Mouse (Mus musculus): ENCODE data around the gene Sh2d4b. TPM values are rescaled to one million over a fixed set of nuclear protein-coding genes. Genes with fewer than 3 reads are reported as not detected.

Sh2d4b gene
- polyA plus RNA-seq (2015; fragmentation: Nextera tagmentation; extraction: Ambion mirVana): 0.32 and 0.34 TPM in 2 replicates

GRCm38 (mm10) chr14:40893196-40893595 lies at the start of gene Sh2d4b:
Sh2d4b (minus strand) TSS chr14:40893266.

Other genes starting within 250 kb of the Sh2d4b start
- 32.3 and 35.1 TPM in 2 replicates for gene Tspan14, start 73.5 kb upstream of the Sh2d4b start, polyA plus RNA-seq (2015; fragmentation: Nextera tagmentation; extraction: Ambion mirVana)
- gene Fam213a, start 120.5 kb upstream of the Sh2d4b start, polyA plus RNA-seq (2015; fragmentation: Nextera tagmentation; extraction: Ambion mirVana): 104 and 107 TPM in 2 replicates
- 0.58 and 1.1 TPM in 2 replicates for gene Dydc2, start 175.9 kb upstream of the Sh2d4b start, polyA plus RNA-seq (2015; fragmentation: Nextera tagmentation; extraction: Ambion mirVana)
- gene Dydc1, start 179.6 kb upstream of the Sh2d4b start, polyA plus RNA-seq (2015; fragmentation: Nextera tagmentation; extraction: Ambion mirVana): 0.49 TPM in 1 of 2 replicates, not detected in the other
- 0.10 and 0.27 TPM in 2 replicates for gene Mat1a, start 211.8 kb upstream of the Sh2d4b start, polyA plus RNA-seq (2015; fragmentation: Nextera tagmentation; extraction: Ambion mirVana)
- gene Sftpa1, start 238.5 kb upstream of the Sh2d4b start, polyA plus RNA-seq (2015; fragmentation: Nextera tagmentation; extraction: Ambion mirVana): not detected in 2 replicates